Mouse (Mus musculus): ENCODE data around the gene 1700042G07Rik. TPM values are rescaled to one million over a fixed set of nuclear protein-coding genes. Genes with fewer than 3 reads are reported as not detected.
A peak's percentile ranks its signal among the peaks of the same experiment; 100 is the strongest.

Gene 1700042G07Rik
- polyA plus RNA-seq, 1 experiment = not detected

GRCm38 (mm10) chr4:116165708-116166407 lies 7.3 kb upstream of the 1700042G07Rik start:
- TF ChIP-seq CTCF (IDR thresholded peaks at IDR 0.05; ENCODE audit: borderline replicate concordance, insufficient read depth, low read depth, low read length) (no peak), POLR2A (IDR thresholded peaks at IDR 0.05; ENCODE audit: borderline replicate concordance, insufficient read depth, low read length) (no peak)
- Histone ChIP-seq H3K27me3 (ENCODE audit: control insufficient read depth, insufficient read depth, low read length) (no peaks in the 10 kb centered on the region), H3K4me1 (ENCODE audit: control insufficient read depth, insufficient read depth, low read length) (no peaks in the 10 kb centered on the region; the same call in 1 of the 2 replicates), H3K27ac (ENCODE audit: insufficient read depth, low read length) (no peak overlapping the region), H3K4me3 (replicated peaks; ENCODE audit: insufficient read depth, low read depth, low read length) (no peak overlapping the region)
- WGBS = 88% methylated on average over 8 of the region's 8 CpGs
- DNase-seq = no peak

- no peak for TF ChIP-seq POLR2A (IDR thresholded peaks at IDR 0.05; ENCODE audit: borderline replicate concordance, insufficient read depth, low read length)
- 0 out of 2 replicates have a peak, but pooled peaks have one; percentile 14 for TF ChIP-seq CTCF (IDR thresholded peaks at IDR 0.05; ENCODE audit: borderline replicate concordance, insufficient read depth, low read depth, low read length)
- Histone ChIP-seq H3K4me3 (replicated peaks; ENCODE audit: insufficient read depth, low read depth, low read length) (no peak within 1 kb of the TSS), H3K4me1 (ENCODE audit: control insufficient read depth, insufficient read depth, low read length) (no peaks in the 10 kb centered on the region; the same call in 1 of the 2 replicates), H3K27ac (ENCODE audit: insufficient read depth, low read length) (no peak within 1 kb of the TSS), H3K27me3 (ENCODE audit: control insufficient read depth, insufficient read depth, low read length) (no peaks in the 10 kb centered on the region)
- 14% methylated on average over 7 of the region's 7 CpGs for WGBS
- peak; percentile 53 for DNase-seq
These were observed 5.8 kb upstream of the 1700042G07Rik start, which contains the start of gene Tspan1 for GRCm38 (mm10) chr4:116167404-116167803. Gene Tspan1 (minus strand): TSS chr4:116167601.

- peak; percentile 76 for TF ChIP-seq CTCF (IDR thresholded peaks at IDR 0.05; ENCODE audit: borderline replicate concordance, insufficient read depth, low read depth, low read length)
- TF ChIP-seq POLR2A (IDR thresholded peaks at IDR 0.05; ENCODE audit: borderline replicate concordance, insufficient read depth, low read length) = no peak
- peak; percentile 82 to 88 for DNase-seq
- H3K4me1 ChIP-seq (ENCODE audit: control insufficient read depth, insufficient read depth, low read length) = peaks cover 8% of the 10 kb centered on the region; the same call in 1 of the 2 replicates
- H3K27me3 ChIP-seq (ENCODE audit: control insufficient read depth, insufficient read depth, low read length) = no peaks in the 10 kb centered on the region
- no peak overlapping the region for H3K27ac ChIP-seq (ENCODE audit: insufficient read depth, low read length)
- no peak overlapping the region for H3K4me3 ChIP-seq (replicated peaks; ENCODE audit: insufficient read depth, low read depth, low read length)
- 74% methylated on average over 8 of the region's 8 CpGs for WGBS
These were observed 4.4 kb upstream of the 1700042G07Rik start for GRCm38 (mm10) chr4:116168617-116169352.

GRCm38 (mm10) chr4:116169353-116169672 lies 3.9 kb upstream of the 1700042G07Rik start:
- TF ChIP-seq POLR2A (IDR thresholded peaks at IDR 0.05; ENCODE audit: borderline replicate concordance, insufficient read depth, low read length) (no peak), CTCF (IDR thresholded peaks at IDR 0.05; ENCODE audit: borderline replicate concordance, insufficient read depth, low read depth, low read length) (no peak)
- Histone ChIP-seq H3K4me1 (ENCODE audit: control insufficient read depth, insufficient read depth, low read length) (peaks cover 12% of the 10 kb centered on the region), H3K4me3 (replicated peaks; ENCODE audit: insufficient read depth, low read depth, low read length) (peak overlapping the region; percentile 12), H3K27me3 (ENCODE audit: control insufficient read depth, insufficient read depth, low read length) (no peaks in the 10 kb centered on the region), H3K27ac (ENCODE audit: insufficient read depth, low read length) (no peak overlapping the region)
- WGBS = 54% methylated on average over 3 of the region's 3 CpGs
- no peak for DNase-seq

- H3K27me3 ChIP-seq (ENCODE audit: control insufficient read depth, insufficient read depth, low read length) = no peaks in the 10 kb centered on the region
- peak; percentile 34 to 44 for DNase-seq
- no peak for TF ChIP-seq POLR2A (IDR thresholded peaks at IDR 0.05; ENCODE audit: borderline replicate concordance, insufficient read depth, low read length)
- no peak for TF ChIP-seq CTCF (IDR thresholded peaks at IDR 0.05; ENCODE audit: borderline replicate concordance, insufficient read depth, low read depth, low read length)
- peak overlapping the region; percentile 99 for H3K27ac ChIP-seq (ENCODE audit: insufficient read depth, low read length)
- WGBS = 15% methylated on average over 4 of the region's 4 CpGs
- H3K4me1 ChIP-seq (ENCODE audit: control insufficient read depth, insufficient read depth, low read length) = peaks cover 27% of the 10 kb centered on the region
- H3K4me3 ChIP-seq (replicated peaks; ENCODE audit: insufficient read depth, low read depth, low read length) = no peak overlapping the region
These were observed 580 bp downstream of the 1700042G07Rik start for GRCm38 (mm10) chr4:116173752-116174151.

GRCm38 (mm10) chr4:116174466-116175116 lies 1.4 kb downstream of the 1700042G07Rik start:
- H3K27me3 ChIP-seq (ENCODE audit: control insufficient read depth, insufficient read depth, low read length) = no peaks in the 10 kb centered on the region
- 5% methylated on average over 6 of the region's 6 CpGs for WGBS
- H3K4me3 ChIP-seq (replicated peaks; ENCODE audit: insufficient read depth, low read depth, low read length) = peak overlapping the region; percentile 82
- H3K27ac ChIP-seq (ENCODE audit: insufficient read depth, low read length) = peak overlapping the region; percentile 99
- peaks cover 27% of the 10 kb centered on the region for H3K4me1 ChIP-seq (ENCODE audit: control insufficient read depth, insufficient read depth, low read length)
- no peak for TF ChIP-seq POLR2A (IDR thresholded peaks at IDR 0.05; ENCODE audit: borderline replicate concordance, insufficient read depth, low read length)
- no peak for TF ChIP-seq CTCF (IDR thresholded peaks at IDR 0.05; ENCODE audit: borderline replicate concordance, insufficient read depth, low read depth, low read length)
- DNase-seq = peak; percentile 86 to 92

- DNase-seq = no peak
- peak overlapping the region; percentile 82 for H3K4me3 ChIP-seq (replicated peaks; ENCODE audit: insufficient read depth, low read depth, low read length)
- TF ChIP-seq CTCF (IDR thresholded peaks at IDR 0.05; ENCODE audit: borderline replicate concordance, insufficient read depth, low read depth, low read length) = no peak
- no peak for TF ChIP-seq POLR2A (IDR thresholded peaks at IDR 0.05; ENCODE audit: borderline replicate concordance, insufficient read depth, low read length)
- H3K27ac ChIP-seq (ENCODE audit: insufficient read depth, low read length) = peak overlapping the region; percentile 99
- no peaks in the 10 kb centered on the region for H3K27me3 ChIP-seq (ENCODE audit: control insufficient read depth, insufficient read depth, low read length)
- peaks cover 27% of the 10 kb centered on the region for H3K4me1 ChIP-seq (ENCODE audit: control insufficient read depth, insufficient read depth, low read length)
These were observed 2.0 kb downstream of the 1700042G07Rik start for GRCm38 (mm10) chr4:116175136-116175535.

Measured in cerebellum, adult 2 months (tissue).